Mouse (Mus musculus): ENCODE measurements around the gene Stx1b.

DNA sequence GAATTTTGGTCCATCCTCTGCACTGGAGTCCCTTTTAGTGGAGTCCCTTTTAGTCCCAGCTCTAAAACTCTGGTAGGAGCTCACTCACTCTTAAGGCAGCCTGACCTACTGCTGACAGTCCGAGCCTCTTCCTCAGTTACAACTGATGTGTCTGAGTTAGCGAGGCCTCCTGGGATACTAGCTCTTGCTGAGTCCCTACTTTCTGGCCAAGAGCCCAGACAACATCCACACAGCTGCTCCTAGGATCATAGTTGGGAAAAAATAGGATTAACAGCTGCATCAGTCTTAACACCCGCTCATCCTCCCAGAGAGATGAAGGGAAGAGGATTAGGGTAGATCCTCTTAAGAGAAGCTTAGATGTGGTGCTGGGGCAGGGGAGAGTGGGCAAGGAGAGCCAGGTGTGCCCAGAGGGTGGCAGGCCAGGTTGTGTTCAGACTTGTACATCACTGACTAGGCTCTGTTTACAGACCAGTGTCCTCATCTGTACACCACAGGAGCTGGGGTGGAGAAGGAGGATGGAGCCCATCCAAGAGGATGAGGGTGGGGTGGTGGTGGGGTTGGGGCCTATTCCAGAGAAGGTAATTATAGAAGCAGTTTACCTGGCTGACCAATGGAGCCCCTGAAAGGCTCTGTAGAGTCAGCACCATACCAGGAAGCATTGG lies 44.9 kb upstream of the Stx1b start:
- no peak for TF ChIP-seq USF1 (IDR thresholded peaks at IDR 0.05; ENCODE audit: low read depth)
- TF ChIP-seq POLR2A (IDR thresholded peaks at IDR 0.05; ENCODE audit: insufficient read length, low read depth): no peak
- no peak for TF ChIP-seq CEBPB (IDR thresholded peaks at IDR 0.05; ENCODE audit: insufficient read depth, poor library complexity, severe bottlenecking)

All from myocyte (in vitro differentiated cells).